Mouse (Mus musculus) left cerebral cortex, adult 8-10 months (tissue): ENCODE data around the gene Lypd5. TPM values are rescaled to one million over a fixed set of nuclear protein-coding genes. Genes with fewer than 3 reads are reported as not detected.
"Not testable (repeated sequence)": the region's sequence is repeated elsewhere in the genome, so short reads cannot be mapped to it uniquely, and the experiment has no call there.

Experiments
- DNase-seq, 2 experiments: peaks; one replicate each; pipeline ENCODE4 v3.0.0; 2022; ENCODE audit warnings: low spot score in 2 of 2
- microRNA-seq, 2 experiments: library from miRNA; unstranded; fragments of <30 nt; microRNA quantifications; one replicate each; pipeline ENCODE4 v1.2.0; 2022
- total RNA-seq, 4 experiments: library from RNA; stranded (reverse); gene quantifications; 2 replicates each; pipeline ENCODE4 v1.2.4; 2022

The Lypd5 gene
- total RNA-seq, 4 experiments from 2014 or later: not detected

DNA sequence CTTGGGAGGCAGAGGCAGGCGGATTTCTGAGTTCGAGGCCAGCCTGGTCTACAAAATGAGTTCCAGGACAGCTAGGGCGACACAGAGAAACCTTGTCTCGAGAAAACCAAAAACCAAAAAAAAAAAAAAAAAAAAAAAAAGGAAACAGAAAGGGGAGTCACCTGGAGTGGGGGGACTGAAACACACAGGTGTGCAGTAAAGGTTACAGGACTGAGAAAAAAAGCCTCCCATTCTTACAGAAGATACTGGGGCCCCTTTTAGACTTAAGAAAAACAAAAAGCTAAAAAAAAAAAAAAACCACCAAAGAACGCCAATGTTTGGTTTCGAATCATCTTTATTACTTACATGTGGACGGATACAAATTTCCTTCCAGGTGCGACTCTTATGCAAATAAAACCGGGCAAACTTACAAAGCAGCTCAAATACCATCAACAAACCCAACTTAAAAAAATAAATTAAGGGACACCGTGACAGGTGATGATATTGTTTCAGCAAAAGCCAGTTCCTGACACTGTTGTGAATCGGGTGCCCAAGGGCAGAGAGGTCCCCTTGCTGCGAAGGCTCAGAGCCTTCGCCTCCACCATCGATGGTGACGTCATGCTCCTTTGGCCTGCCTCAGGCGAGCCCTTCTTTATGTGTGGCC lies 33.9 kb downstream of the Lypd5 start:
- no peak for DNase-seq

DNA sequence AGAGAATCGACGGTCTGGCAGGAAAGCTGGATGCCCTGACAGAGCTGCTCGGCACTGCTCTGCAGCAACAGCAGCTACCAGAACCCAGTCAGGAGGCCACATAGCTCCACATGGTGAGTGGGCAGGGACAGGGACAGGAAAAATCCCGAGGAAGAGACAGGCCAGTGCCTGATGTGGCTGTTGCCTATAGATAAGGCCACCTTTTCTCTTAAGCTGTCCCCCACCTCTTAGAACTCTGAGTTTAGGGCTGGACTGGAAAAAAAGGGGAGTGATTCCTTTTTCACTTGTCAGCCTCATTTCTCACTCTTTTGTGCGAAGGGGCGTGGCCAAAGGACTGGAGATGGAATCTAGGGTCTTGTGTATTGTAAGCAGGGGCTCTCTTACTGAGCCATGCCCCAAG lies 35.1 kb downstream of the Lypd5 start:
- no peak for DNase-seq

DNA sequence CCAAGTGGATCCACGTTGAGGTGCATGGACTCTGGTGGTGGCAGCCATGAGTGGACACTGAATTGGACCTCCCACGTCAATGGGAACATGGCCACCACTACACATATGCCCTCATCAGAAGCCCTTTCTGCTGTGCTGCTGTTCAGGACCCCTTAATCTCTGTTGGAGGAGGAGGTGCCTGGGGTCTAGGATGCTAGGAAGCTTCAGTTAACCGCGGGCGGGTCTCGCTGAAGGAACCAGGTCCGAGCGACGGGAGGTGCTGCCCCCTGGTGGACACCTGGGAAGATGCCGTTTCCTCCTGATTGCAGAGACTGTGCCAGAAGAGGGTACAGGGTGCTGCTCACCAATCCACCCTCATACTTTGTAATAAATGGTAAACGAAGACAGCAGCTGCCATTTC lies 35.8 kb downstream of the Lypd5 start:
- DNase-seq: peak in 1 of 2 experiments; percentile 52

DNA sequence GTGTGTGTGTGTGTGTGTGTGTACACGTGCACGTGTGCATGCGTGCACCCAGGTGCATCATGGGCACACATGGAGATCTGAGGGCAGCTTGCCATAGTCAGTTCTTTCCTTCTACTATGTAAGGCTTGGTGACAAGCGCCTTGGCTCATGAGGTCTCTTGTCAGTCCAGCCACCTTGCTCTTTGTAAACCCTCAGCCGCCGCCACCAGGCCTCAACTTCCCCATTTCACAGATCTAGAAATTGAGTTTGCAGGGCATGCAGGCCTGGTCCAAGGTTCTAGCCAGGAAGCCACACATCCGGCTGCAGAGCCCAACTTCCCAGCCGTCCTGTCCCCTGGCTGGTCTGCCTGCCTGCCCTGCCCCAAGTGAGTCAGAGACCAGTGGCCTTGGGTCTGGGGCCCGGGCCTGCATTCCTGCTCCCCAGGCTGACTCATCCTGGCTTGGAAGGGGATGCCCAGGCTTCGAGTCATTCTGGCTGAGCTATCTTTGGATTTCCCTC lies 38.1 kb downstream of the Lypd5 start:
- no peak for DNase-seq

DNA sequence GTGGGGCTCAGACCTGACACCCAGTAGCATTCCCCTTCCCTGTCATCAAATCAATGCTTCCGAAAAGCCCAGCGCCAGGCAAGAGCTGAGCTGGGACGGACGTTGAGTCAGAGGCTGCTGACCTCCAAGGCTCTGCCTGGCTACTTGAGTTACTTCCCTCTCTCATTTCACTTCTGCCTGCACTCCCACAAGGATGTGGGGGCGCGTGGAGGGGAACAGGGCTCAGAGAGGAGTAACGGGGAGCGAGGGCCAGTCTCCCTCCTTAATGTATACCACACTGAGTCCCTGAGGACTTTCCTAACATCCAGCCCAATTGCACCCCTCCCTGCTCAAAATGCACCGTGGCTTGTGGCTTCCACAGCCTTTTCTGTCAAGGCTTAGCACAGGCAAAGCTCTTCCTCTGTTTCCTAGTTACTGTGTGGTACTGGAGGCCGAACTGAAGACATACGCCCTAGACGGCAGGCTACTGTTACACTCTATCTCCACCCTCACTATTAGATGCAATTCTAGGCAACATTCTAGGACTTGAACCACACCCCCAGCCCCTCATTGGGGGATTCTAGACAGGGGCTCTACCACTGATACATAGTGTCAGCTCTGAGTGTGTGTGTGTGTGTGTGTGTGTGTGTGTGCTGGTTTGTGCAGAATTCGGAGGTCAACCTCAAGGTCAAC lies 40.7 kb downstream of the Lypd5 start:
- DNase-seq: no peak

DNA sequence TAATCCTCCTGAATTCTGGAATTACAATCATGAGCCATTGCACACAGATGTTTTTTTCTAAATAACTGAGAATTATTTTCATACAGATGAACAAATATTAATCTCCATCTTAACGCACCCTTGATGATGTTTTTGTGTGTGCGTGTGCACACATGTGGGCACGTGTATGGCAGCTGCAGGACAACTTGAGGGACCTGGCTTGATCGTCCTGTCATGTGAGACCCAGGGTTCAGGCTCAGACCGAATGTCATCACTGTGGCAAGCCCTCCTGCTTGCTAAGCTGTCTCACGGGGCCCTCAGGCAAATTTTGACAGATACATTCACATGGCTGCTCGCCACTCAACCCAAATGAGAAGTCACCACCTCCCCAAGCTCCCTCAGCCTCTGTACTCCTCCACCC lies 41.5 kb downstream of the Lypd5 start:
- DNase-seq: no peak

DNA sequence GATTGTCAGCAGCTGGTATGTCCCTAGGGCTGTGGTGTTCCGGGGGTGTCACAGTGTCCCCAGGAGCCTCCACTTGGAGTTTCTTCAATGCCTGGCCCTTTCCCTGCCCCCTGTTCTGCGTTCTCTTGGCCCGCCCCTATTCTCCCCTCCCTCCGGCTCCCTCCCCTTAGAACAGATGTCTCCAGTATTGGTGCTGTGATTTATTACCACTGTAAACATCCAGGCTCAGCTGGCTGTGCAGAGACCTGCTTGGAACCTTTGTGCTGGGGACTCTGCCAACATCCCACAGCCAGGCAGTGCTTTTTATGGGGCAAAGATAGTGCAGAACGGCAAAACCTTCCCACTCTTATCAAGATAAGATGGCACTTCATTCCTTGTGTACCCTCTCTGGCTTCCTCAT lies 42.1 kb downstream of the Lypd5 start:
- DNase-seq: no peak

DNA sequence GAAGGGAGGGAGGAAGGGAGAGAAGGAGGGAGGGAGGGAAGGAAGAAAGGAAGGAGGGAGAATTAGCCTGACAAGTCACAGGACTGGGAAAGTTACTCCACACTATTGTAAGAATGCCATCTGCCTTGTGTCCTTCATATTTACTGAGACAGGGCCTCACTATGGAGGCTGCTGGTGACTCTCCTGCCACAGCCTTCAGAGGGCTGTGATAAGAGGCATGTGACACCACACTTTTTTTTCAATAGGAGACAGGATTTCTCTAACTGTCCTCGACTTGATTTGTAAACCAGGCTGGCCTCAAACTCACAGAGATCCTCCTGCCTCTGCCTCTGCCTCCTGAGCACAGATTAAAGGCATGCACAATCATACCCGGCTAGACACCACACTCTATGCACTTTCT lies 42.7 kb downstream of the Lypd5 start:
- no peak for DNase-seq

DNA sequence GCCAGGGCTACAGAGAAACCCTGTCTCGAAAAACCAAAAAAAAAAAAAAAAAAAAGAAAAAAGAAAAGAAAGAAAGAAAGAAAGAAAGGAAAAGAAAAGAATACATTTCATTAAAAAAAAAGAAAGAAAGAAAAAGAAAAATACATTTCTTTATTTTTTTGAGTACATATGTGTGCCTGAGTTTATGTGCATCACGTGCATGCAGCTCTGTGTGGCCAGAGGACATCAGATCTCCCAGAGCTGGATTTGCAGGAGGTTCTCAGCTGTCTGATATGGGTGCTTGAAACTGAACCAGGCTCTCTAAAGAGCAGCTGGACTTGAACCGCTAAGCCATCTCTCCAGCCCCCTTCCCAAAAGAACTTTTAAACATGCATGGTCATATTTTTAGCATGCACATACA lies 45.1 kb downstream of the Lypd5 start:
- no peak for DNase-seq

DNA sequence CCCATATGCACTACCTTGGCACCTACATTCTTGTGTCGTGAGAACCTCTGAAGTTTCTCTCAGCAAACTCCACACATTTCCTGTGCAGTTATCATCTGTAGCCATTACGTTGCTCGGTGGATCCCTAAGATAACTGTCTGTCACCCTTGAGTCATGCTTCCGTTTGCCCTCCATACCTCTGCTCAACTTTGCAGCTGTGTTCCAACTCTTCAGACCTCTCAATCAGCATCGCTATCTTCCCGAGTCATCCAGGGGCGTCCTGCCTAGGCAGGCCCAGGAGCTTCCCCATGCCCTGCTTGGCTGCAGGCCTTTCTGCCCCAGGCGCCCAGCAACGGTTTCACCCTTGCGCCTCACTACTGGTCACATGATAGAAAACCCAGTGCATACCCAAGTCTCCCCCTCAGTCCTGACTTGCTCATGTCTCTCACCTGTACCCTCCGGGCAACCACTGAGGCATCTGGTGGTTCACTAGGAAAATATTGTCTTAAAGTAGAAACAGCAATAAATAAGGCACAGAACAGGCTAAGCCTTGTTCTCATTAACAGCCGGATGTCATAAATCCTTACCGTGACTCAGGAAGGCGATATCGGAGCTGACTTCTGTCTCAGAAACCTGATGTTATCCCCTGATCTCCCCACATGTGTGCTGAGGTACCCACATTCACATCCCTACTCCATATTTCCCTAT lies 45.6 kb downstream of the Lypd5 start:
- no peak for DNase-seq

DNA sequence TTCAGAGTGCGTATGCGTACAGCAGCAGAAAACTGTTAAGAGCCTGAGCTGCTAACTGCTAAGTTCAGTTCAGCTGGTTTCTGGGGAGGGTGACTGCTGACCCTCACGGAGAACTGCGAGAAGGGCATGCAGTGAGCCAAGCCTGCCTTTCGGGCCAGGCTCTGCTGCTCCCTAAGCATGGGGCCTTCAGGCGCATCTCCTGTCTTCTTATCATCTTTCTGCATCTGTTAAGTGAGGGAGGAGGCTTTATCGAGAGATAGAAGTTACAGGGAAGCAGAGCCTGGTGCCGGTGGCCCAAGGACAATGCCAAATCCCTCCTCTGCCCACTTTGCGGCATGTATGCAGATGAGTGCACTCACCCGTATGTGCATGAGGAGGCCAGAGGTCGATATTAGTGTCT lies 47.8 kb downstream of the Lypd5 start:
- DNase-seq: no peak

DNA sequence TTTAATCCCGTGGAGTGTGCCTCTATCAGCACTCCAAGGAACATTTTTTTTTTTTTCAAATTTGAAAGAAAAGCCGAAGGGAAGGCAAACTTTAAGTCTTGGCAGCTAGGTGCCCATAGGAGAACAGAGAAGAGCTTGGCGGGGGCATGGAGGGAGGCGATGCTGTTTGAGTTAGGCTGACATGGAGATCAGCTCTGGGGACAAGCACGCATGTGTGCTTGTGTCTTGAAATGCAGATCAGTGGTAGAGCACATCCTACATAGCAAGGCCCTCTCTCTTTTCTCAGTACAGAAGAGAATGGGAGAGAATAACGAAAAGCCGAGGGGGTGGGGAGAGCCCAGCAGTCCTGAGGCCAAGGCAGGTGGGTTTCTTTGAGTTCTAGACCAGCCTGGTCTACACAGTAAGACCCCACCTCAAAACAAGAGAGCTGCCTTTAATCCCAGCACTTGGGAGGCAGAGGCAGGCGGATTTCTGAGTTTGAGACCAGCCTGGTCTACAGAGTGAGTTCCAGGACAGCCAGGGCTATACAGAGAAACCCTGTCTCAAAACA lies 49.4 kb downstream of the Lypd5 start:
- DNase-seq: no peak

DNA sequence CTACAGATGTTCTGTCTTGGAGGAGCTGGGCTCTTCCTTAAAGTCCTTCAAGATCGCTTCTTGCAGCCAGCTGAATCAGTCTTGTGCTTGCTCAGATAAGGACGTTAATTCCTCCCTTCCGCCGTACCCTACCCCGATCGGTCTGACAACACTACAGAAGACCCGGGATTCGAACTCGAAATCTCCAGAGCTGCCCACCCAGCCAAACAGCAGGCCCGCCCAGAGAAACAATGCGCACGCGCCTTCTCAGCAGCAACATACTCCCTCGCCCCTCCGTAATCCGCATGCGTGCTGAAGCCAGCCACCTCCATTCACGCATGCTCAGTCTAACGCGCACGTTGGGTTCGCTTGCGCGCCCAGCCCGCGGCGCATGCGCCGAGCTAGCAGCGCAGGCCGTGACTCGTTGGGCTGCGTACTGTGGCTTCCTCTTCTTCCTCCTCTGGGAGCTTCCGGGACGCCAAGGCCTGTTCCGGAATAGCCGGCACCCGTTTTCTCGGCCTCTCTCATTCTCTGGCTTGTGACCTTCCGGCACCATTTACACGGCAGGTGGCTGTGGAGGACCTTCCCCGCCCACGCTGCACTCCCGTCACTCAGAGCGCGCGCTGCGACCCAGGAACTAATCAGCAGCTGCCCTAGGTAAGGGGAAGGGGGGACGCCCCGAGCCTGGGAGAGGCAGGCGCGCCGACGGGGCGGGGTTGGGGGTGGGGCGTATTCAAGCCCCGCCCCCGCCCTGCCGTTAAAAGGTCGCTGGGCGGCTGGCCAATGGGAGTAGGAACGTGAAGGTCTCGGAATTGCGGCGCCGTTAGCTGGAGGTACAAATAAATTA lies 50.5 kb downstream of the Lypd5 start, which contains the start of gene Smg9:
Gene Smg9 (plus strand): TSS at position 364 of the 826 bp plus-strand sequence.
- DNase-seq: peak; percentile 85 to 96

DNA sequence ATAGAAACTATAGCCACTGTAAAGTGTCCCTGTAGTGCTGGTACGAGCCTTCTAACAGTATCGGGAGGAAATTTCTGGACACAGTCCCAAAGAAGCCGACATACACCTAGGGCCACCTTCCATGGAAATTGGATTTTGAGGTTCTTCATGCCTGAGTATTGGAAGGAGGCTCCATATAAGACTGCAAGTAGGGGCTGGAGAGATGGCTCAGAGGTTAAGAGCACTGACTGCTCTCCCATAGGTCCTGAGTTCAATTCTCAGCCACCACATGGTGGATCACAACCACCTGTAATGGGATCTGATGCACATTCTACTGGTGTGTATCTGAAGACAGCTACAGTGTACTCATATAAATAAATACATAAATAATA lies 51.1 kb downstream of the Lypd5 start:
- no peak for DNase-seq

DNA sequence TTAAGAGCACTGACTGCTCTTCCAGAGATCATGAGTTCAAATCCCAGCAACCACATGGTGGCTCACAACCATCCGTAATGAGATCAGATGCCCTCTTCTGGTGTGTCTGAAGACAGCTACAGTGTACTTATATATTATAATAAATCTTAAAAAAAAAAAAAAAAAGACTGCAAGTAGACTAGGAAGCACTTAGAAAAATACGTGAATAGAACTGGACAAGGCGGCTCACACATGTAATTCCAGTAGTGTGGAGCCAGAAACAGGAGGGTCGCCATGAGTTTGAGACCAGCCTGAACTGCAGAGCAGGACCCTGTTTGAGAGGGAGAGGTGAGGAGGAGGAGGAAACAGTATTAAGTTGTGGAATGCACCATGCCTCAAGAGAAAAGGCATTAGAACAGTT lies 51.5 kb downstream of the Lypd5 start:
- DNase-seq: not testable (repeated sequence)

DNA sequence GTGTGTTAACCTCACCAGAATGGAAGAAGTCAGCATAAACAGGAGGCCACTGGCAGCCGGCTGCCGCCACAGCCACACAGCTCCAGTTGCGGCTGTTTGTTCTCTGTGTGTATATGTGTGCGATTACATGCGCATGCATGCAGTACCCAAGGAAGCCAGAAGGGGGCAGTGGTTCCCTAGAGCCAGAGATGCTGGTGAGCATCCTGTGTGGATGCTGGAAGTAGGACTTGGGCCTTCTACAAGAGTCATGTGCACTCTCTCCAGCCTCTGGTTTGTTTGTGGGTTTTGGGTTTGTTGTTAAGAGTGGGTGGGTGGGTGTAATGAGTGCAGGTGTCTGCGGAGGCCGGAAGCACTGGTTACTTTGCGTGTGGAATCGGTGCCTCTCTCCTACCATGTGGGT lies 53.9 kb downstream of the Lypd5 start:
- DNase-seq: no peak

Small RNAs within 50 kb of the gene (microRNA-seq; reads per million reads assigned to microRNA genes)
- gene Gm27592: 0 reads per million in 2 experiments

Other genes with a start within 250 kb of the Lypd5 start
- gene Zfp112, start 236.9 kb upstream of the Lypd5 start, total RNA-seq: 10 to 100 TPM; 11.7 to 12.4 (median 12.1) TPM
- gene Zfp235, start 215.0 kb upstream of the Lypd5 start, total RNA-seq: 10 to 100 TPM; 19.7 to 23.1 (median 21.6) TPM
- gene Zfp114, start 174.1 kb upstream of the Lypd5 start, total RNA-seq: 1 to 10 TPM; 2.7 to 4.8 (median 3.1) TPM
- 10 to 100 TPM; 11.5 to 15.4 (median 12.1) TPM for gene Zfp111, start 137.8 kb upstream of the Lypd5 start, total RNA-seq
- 10 to 100 TPM in 3 of 4 experiments, 1 to 10 TPM in 1; 9.5 to 11.8 (median 10.5) TPM for gene Zfp109, start 111.6 kb upstream of the Lypd5 start, total RNA-seq
- gene Zfp108, start 94.4 kb upstream of the Lypd5 start, total RNA-seq: 1 to 10 TPM; 7.7 to 9.9 (median 9.0) TPM
- 10 to 100 TPM; 12.3 to 15.8 (median 13.6) TPM for gene Zfp93, start 78.8 kb upstream of the Lypd5 start, total RNA-seq
- gene Zfp61, start 48.0 kb upstream of the Lypd5 start, total RNA-seq: 10 to 100 TPM; 19.0 to 24.4 (median 21.5) TPM
- gene Zfp94, start 32.5 kb upstream of the Lypd5 start, total RNA-seq: 10 to 100 TPM; 14.2 to 16.4 (median 15.7) TPM
- gene Tescl, start 15.3 kb upstream of the Lypd5 start, total RNA-seq: not detected
- 1 to 10 TPM in 1 of 4 experiments, under 1 TPM in 3; 0.50 to 1.0 (median 0.53) TPM for gene Kcnn4, start 21.1 kb downstream of the Lypd5 start, total RNA-seq
- 10 to 100 TPM; 40.2 to 47.7 (median 43.4) TPM for gene Smg9, start 50.4 kb downstream of the Lypd5 start, total RNA-seq
- under 1 TPM in 1 of 4 experiments, not detected in 3; 0.21 TPM for gene Irgc1, start 103.1 kb downstream of the Lypd5 start, total RNA-seq
- gene Plaur, start 113.3 kb downstream of the Lypd5 start, total RNA-seq: 1 to 10 TPM in 2 of 4 experiments, under 1 TPM in 2; 0.72 to 4.6 (median 2.1) TPM
- gene Cadm4, start 132.8 kb downstream of the Lypd5 start, total RNA-seq: 100 to 1,000 TPM; 215 to 253 (median 239) TPM
- 10 to 100 TPM; 42.8 to 45.4 (median 44.1) TPM for gene Zfp428, start 157.8 kb downstream of the Lypd5 start, total RNA-seq
- not detected for gene AC161166.1, start 163.3 kb downstream of the Lypd5 start, total RNA-seq
- 10 to 100 TPM; 62.6 to 68.9 (median 66.6) TPM for gene Irgq, start 181.5 kb downstream of the Lypd5 start, total RNA-seq
- not detected for gene Pinlyp, start 196.9 kb downstream of the Lypd5 start, total RNA-seq
- gene Xrcc1, start 197.1 kb downstream of the Lypd5 start, total RNA-seq: 10 to 100 TPM; 37.2 to 39.8 (median 38.5) TPM
- gene Ethe1, start 238.3 kb downstream of the Lypd5 start, total RNA-seq: 10 to 100 TPM; 13.3 to 16.0 (median 15.1) TPM
- gene Zfp575, start 238.4 kb downstream of the Lypd5 start, total RNA-seq: 1 to 10 TPM; 5.3 to 6.9 (median 5.7) TPM